Mouse (Mus musculus) ES-E14 (cell line): Measurements from ENCODE around the gene 4930516K23Rik.

Source experiments
- CHD2 ChIP-seq: IDR thresholded peaks from 2 replicates; pipeline ENCODE4 v1.6.1; 2014; ENCODE audit warnings: mild to moderate bottlenecking, low read depth, low read length, inconsistent platforms
- HCFC1 ChIP-seq: IDR thresholded peaks from 2 replicates; pipeline ENCODE4 v1.6.1; 2012; ENCODE audit warnings: low read length, inconsistent platforms, borderline replicate concordance; ENCODE audit not compliant: insufficient read depth
- ZC3H11A ChIP-seq: IDR thresholded peaks from 2 replicates; pipeline ENCODE4 v1.6.1; 2012; ENCODE audit warnings: low read depth, mild to moderate bottlenecking, inconsistent platforms, low read length, borderline replicate concordance

GRCm38 (mm10) chr7:104025473-104025872 lies 35.8 kb downstream of the 4930516K23Rik start, which contains the start of gene Olfr640:
- no peak for TF ChIP-seq CHD2
- no peak for TF ChIP-seq HCFC1
- no peak for TF ChIP-seq ZC3H11A
